Mouse (Mus musculus): Measurements from ENCODE around the gene Gm20716. TPM values are rescaled to one million over a fixed set of nuclear protein-coding genes. Genes with fewer than 3 reads are reported as not detected.

Gene Gm20716
- total RNA-seq, 2 experiments from 2014 or later: 29.1 to 30.9 TPM

Other genes with a start within 250 kb of the Gm20716 start
- gene Ripor3, start 219.7 kb downstream of the Gm20716 start, total RNA-seq (2015; ENCODE audit: low replicate concordance): not detected in 2 replicates
- not detected in 2 replicates for gene Ripor3, start 219.7 kb downstream of the Gm20716 start, total RNA-seq (2017; ENCODE audit: low replicate concordance)
- gene Pard6b, start 149.4 kb downstream of the Gm20716 start, total RNA-seq (2015; ENCODE audit: low replicate concordance): not detected in 2 replicates
- not detected in 2 replicates for gene Pard6b, start 149.4 kb downstream of the Gm20716 start, total RNA-seq (2017; ENCODE audit: low replicate concordance)
- 10.6 and 12.7 TPM in 2 replicates for gene Adnp, start 23.3 kb downstream of the Gm20716 start, total RNA-seq (2015; ENCODE audit: low replicate concordance)
- 0.17 and 5.4 TPM in 2 replicates for gene Adnp, start 23.3 kb downstream of the Gm20716 start, total RNA-seq (2017; ENCODE audit: low replicate concordance)
- gene Dpm1, start 227 bp upstream of the Gm20716 start, total RNA-seq (2015; ENCODE audit: low replicate concordance): 113 and 131 TPM in 2 replicates
- gene Dpm1, start 227 bp upstream of the Gm20716 start, total RNA-seq (2017; ENCODE audit: low replicate concordance): 37.8 and 105 TPM in 2 replicates
- gene Mocs3, start 258 bp upstream of the Gm20716 start, total RNA-seq (2015; ENCODE audit: low replicate concordance): 1.0 and 1.3 TPM in 2 replicates
- 2.4 TPM in 1 of 2 replicates, not detected in the other for gene Mocs3, start 258 bp upstream of the Gm20716 start, total RNA-seq (2017; ENCODE audit: low replicate concordance)
- gene Kcng1, start 51.4 kb upstream of the Gm20716 start, total RNA-seq (2015; ENCODE audit: low replicate concordance): 0.58 TPM in 1 of 2 replicates, not detected in the other
- not detected in 2 replicates for gene Kcng1, start 51.4 kb upstream of the Gm20716 start, total RNA-seq (2017; ENCODE audit: low replicate concordance)